Mouse (Mus musculus): Measurements from ENCODE around the gene Map2k5.

DNA sequence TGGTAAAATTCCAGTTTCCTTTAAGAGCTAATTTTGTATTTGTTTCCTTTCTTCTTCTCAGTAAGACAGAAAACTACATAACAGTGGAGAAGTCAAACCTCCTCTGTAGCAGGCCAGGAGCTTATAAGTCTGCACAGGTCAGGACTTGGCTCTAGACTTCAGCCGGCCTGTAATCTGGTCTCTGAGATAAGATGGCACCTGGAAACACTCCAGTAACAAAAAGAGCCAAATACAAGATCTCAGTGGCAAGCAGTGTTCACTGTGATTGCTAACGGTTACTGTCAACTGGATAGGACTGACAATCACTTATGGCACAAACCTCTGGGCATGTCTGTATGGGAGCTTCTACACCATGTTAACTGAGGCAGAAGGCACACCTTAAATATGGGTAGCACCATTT, 4.4 kb downstream of the Map2k5 start:
- TF ChIP-seq POLR2A (IDR thresholded peaks at IDR 0.05; ENCODE audit: low read depth, low read length) (no peak), CTCF (IDR thresholded peaks at IDR 0.05; ENCODE audit: extremely low read depth, insufficient read depth, insufficient read length, insufficient replicate concordance) (no peak)
